Mouse (Mus musculus): Measurements from ENCODE around the gene Gm20388. TPM values are rescaled to one million over a fixed set of nuclear protein-coding genes. Genes with fewer than 3 reads are reported as not detected.

Gm20388 gene
- total and polyA plus RNA-seq, 2 experiments from 2014 or later = 17.3 TPM; not detected in 1

- no peak overlapping the region for H3K9ac ChIP-seq (replicated peaks; ENCODE audit: low read depth, low read length)
- no peak for ATAC-seq (ENCODE audit: insufficient read depth, low read depth)
- DNase-seq (ENCODE audit: low spot score) = no peak
- no peaks in the 10 kb centered on the region; the same call in 1 of the 2 replicates for H3K27me3 ChIP-seq (ENCODE audit: control insufficient read depth, insufficient read depth, low read length)
- peaks cover 7% of the 10 kb centered on the region for H3K4me1 ChIP-seq (ENCODE audit: control insufficient read depth, insufficient read depth)
- WGBS = 59% methylated on average over 11 of the region's 11 CpGs
- H3K4me3 ChIP-seq (ENCODE audit: low read depth, low read length) = no peak overlapping the region
- no peak overlapping the region for H3K4me2 ChIP-seq (ENCODE audit: low read depth, low read length)
- H3K36me3 ChIP-seq (replicated peaks; ENCODE audit: control insufficient read depth, insufficient read depth, low read length) = no peaks in the 10 kb centered on the region
- no peaks in the 10 kb centered on the region for H3K9me3 ChIP-seq (replicated peaks; ENCODE audit: control insufficient read depth, low read length)
- no peak overlapping the region for H3K27ac ChIP-seq (ENCODE audit: low read depth)
- TF ChIP-seq EP300 (IDR thresholded peaks at IDR 0.05; ENCODE audit: low read depth) (no peak), CTCF (IDR thresholded peaks at IDR 0.05; ENCODE audit: low read depth) (no peak)
Observed at GRCm38 (mm10) chr8:122111745-122112144, 2201.1 kb downstream of the Gm20388 start.

GRCm38 (mm10) chr8:122112264-122112965, 2201.8 kb downstream of the Gm20388 start:
- DNase-seq (ENCODE audit: low spot score) (no peak), ATAC-seq (ENCODE audit: insufficient read depth, low read depth) (no peak)
- Histone ChIP-seq H3K9ac (replicated peaks; ENCODE audit: low read depth, low read length) (no peak overlapping the region), H3K36me3 (replicated peaks; ENCODE audit: control insufficient read depth, insufficient read depth, low read length) (no peaks in the 10 kb centered on the region), H3K27me3 (ENCODE audit: control insufficient read depth, insufficient read depth, low read length) (no peaks in the 10 kb centered on the region; the same call in 1 of the 2 replicates), H3K4me1 (ENCODE audit: control insufficient read depth, insufficient read depth) (0 out of 2 replicates have a peak, but pooled peaks cover under 1% of the 10 kb centered on the region), H3K9me3 (replicated peaks; ENCODE audit: control insufficient read depth, low read length) (no peaks in the 10 kb centered on the region), H3K4me3 (ENCODE audit: low read depth, low read length) (no peak overlapping the region), H3K4me2 (ENCODE audit: low read depth, low read length) (no peak overlapping the region), H3K27ac (ENCODE audit: low read depth) (no peak overlapping the region)
- 71% methylated on average over 14 of the region's 14 CpGs for WGBS
- TF ChIP-seq CTCF (IDR thresholded peaks at IDR 0.05; ENCODE audit: low read depth) (no peak), EP300 (IDR thresholded peaks at IDR 0.05; ENCODE audit: low read depth) (no peak)

- DNase-seq (ENCODE audit: low spot score) (no peak), ATAC-seq (ENCODE audit: insufficient read depth, low read depth) (no peak)
- WGBS = 71% methylated on average over 2 of the region's 2 CpGs
- Histone ChIP-seq H3K4me2 (ENCODE audit: low read depth, low read length) (no peak overlapping the region), H3K9ac (replicated peaks; ENCODE audit: low read depth, low read length) (no peak overlapping the region), H3K4me1 (ENCODE audit: control insufficient read depth, insufficient read depth) (no peaks in the 10 kb centered on the region), H3K27ac (ENCODE audit: low read depth) (no peak overlapping the region), H3K4me3 (ENCODE audit: low read depth, low read length) (no peak overlapping the region), H3K36me3 (replicated peaks; ENCODE audit: control insufficient read depth, insufficient read depth, low read length) (no peaks in the 10 kb centered on the region), H3K9me3 (replicated peaks; ENCODE audit: control insufficient read depth, low read length) (no peaks in the 10 kb centered on the region), H3K27me3 (ENCODE audit: control insufficient read depth, insufficient read depth, low read length) (no peaks in the 10 kb centered on the region; the same call in 1 of the 2 replicates)
- TF ChIP-seq EP300 (IDR thresholded peaks at IDR 0.05; ENCODE audit: low read depth) (no peak), CTCF (IDR thresholded peaks at IDR 0.05; ENCODE audit: low read depth) (no peak)
Observed at GRCm38 (mm10) chr8:122114890-122115289, 2204.2 kb downstream of the Gm20388 start.

- Histone ChIP-seq H3K36me3 (replicated peaks; ENCODE audit: control insufficient read depth, insufficient read depth, low read length) (no peaks in the 10 kb centered on the region), H3K9me3 (replicated peaks; ENCODE audit: control insufficient read depth, low read length) (no peaks in the 10 kb centered on the region), H3K27ac (ENCODE audit: low read depth) (no peak overlapping the region), H3K4me1 (ENCODE audit: control insufficient read depth, insufficient read depth) (no peaks in the 10 kb centered on the region), H3K27me3 (ENCODE audit: control insufficient read depth, insufficient read depth, low read length) (no peaks in the 10 kb centered on the region; the same call in 1 of the 2 replicates), H3K4me3 (ENCODE audit: low read depth, low read length) (no peak overlapping the region), H3K4me2 (ENCODE audit: low read depth, low read length) (no peak overlapping the region), H3K9ac (replicated peaks; ENCODE audit: low read depth, low read length) (no peak overlapping the region)
- 93% methylated on average over 7 of the region's 7 CpGs for WGBS
- no peak for TF ChIP-seq EP300 (IDR thresholded peaks at IDR 0.05; ENCODE audit: low read depth)
- no peak for TF ChIP-seq CTCF (IDR thresholded peaks at IDR 0.05; ENCODE audit: low read depth)
- DNase-seq (ENCODE audit: low spot score) (no peak), ATAC-seq (ENCODE audit: insufficient read depth, low read depth) (no peak)
Observed at GRCm38 (mm10) chr8:122116716-122117357, 2206.2 kb downstream of the Gm20388 start.

GRCm38 (mm10) chr8:122118097-122118496, 2207.5 kb downstream of the Gm20388 start:
- no peak for TF ChIP-seq CTCF (IDR thresholded peaks at IDR 0.05; ENCODE audit: low read depth)
- no peak for TF ChIP-seq EP300 (IDR thresholded peaks at IDR 0.05; ENCODE audit: low read depth)
- WGBS = 68% methylated on average over 10 of the region's 10 CpGs
- no peak for ATAC-seq (ENCODE audit: insufficient read depth, low read depth)
- Histone ChIP-seq H3K36me3 (replicated peaks; ENCODE audit: control insufficient read depth, insufficient read depth, low read length) (no peaks in the 10 kb centered on the region), H3K4me2 (ENCODE audit: low read depth, low read length) (no peak overlapping the region), H3K9me3 (replicated peaks; ENCODE audit: control insufficient read depth, low read length) (no peaks in the 10 kb centered on the region), H3K4me1 (ENCODE audit: control insufficient read depth, insufficient read depth) (no peaks in the 10 kb centered on the region), H3K27ac (ENCODE audit: low read depth) (no peak overlapping the region), H3K9ac (replicated peaks; ENCODE audit: low read depth, low read length) (no peak overlapping the region), H3K4me3 (ENCODE audit: low read depth, low read length) (no peak overlapping the region), H3K27me3 (ENCODE audit: control insufficient read depth, insufficient read depth, low read length) (no peaks in the 10 kb centered on the region; the same call in 1 of the 2 replicates)
- DNase-seq (ENCODE audit: low spot score) = no peak
